Mouse (Mus musculus) left cerebral cortex, postnatal 10 days (tissue): ENCODE data around the gene Cacng2. TPM values are rescaled to one million over a fixed set of nuclear protein-coding genes. Genes with fewer than 3 reads are reported as not detected.

Experiments
- DNase-seq, 2 experiments: peaks; one replicate each; pipeline ENCODE4 v3.0.0; 2021 to 2022; ENCODE audit warnings: low spot score in 2 of 2, mixed read lengths in 1 of 2; ENCODE audit errors: extremely low spot score in 1 of 2
- intact Hi-C: fragments of 180-260 bp; cut with DNase I; formaldehyde crosslinking; loops from one replicate; pipeline ENCODE4 v1.15.1; 2025
- total RNA-seq, 2 experiments: library from RNA; stranded (reverse); gene quantifications; 2 replicates each; pipeline ENCODE4 v1.2.3; 2021

Cacng2 gene
- 10 to 100 TPM; 53.3 to 55.1 TPM for total RNA-seq

DNA sequence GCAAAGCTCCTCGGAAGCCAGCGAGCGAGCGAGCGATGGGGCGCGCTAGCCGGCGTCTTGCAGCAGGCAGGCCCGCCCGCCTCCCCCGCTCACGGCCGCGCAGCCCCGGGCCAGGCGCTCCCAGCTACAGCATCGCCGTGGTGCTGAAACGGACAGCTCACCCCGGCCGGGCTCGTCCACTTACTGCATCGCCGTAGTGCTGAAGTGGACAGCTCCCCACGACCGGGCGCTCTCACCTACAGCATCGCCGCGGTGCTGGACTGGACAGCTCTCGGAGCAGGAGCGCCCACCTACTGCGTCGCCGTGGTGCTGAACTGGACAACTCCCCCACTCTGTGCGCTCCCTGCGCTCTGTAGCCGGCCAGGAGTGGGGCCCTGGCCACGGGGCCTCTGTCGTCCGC is at the start of gene Cacng2:
Cacng2 (minus strand) TSS at position 325 of the 400 bp plus-strand sequence.
- intact Hi-C loops = loop anchor here (5.0 kb wide), 2 partner anchors 53 to 137 kb away; partner anchors contain the start of gene Ift27
- DNase-seq = peak; percentile 86 to 97

DNA sequence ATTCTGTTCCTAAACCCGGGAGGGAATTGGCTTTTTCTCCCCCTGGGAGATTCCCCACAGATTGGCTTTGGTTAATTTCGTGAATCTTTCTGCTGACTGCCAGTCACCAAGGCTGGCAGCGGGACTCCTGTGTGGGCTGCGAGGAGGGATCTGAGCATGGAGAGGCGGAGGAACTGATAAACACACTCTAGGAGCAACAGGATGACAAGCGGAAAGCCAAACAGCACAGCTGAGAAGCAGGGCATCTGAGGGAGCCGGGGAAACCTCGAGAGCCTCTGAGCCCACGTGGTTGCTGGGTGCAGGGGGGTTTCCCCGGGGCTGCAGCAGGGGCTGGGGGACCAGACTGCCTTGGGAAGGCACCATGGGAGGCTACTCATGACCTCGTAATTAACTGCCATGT is 49.7 kb upstream of the Cacng2 start:
- intact Hi-C loops = no loop called here
- DNase-seq = no peak

GRCm38 (mm10) chr15:78165292-78165691 is 45.5 kb upstream of the Cacng2 start:
- intact Hi-C loops = no loop called here
- no peak for DNase-seq

DNA sequence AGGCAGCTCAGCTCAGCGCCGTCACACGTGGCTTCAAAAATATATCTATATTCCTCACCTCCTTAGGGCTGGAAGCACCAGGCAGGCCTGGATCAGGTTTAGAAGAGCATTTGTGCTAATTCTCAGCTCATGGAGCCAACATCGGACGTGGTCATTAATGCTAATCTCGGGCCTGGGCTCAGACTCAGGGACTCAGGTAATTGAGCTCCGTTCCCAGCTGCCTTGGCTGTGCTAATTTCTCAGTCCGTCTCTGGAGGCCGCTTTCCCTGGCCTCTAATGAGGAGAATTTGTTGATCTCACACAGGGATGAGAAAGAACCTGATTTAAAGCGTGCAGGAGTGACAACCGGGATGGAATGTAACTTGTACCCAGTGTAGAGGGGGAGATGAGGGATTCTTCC is 44.6 kb upstream of the Cacng2 start:
- DNase-seq = no peak
- intact Hi-C loops = no loop called here

DNA sequence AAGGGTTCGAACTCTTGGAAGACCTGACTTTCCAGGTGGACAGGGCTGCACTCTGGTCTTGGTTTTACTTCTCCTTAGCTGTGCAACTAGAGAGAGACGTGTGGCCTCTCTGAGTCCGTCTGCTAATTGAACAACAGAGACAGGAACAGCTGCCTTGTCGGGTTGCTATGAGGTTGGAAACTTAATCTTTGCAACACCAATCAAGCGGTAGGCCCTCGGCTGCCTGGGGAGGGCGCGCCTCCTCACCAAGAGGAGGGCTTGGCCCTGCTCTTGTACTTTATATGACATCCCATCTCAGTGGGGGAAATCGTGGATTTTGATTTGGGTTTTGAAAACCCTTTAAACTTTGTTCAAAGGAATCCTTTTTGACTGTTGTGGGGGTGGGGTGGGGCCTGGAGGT is 42.1 kb upstream of the Cacng2 start:
- intact Hi-C loops = no loop called here
- DNase-seq = no peak

- DNase-seq = no peak
- intact Hi-C loops = no loop called here
Observed at GRCm38 (mm10) chr15:78158335-78158734, 38.5 kb upstream of the Cacng2 start.

DNA sequence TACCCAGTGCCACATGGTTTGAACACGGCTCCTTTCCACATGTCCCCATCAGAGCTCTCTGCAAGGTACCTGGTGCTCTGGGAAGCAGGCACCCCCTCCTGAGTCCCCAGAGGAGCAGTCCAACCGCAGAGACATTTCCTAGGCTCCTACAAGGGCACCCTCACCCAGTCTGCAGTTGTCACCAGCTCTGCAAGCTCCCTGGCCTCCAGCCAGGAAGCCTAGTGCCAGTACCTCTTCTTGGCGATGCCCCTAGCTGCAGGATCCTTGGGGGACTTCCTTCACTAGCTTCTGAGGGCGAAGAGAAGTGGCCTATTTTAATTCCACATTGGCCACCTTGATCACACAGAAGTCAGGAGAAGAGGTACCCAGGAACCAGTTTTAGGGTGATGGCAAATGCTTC is 38.0 kb upstream of the Cacng2 start:
- DNase-seq = no peak
- intact Hi-C loops = no loop called here

GRCm38 (mm10) chr15:78157330-78157729 is 37.5 kb upstream of the Cacng2 start:
- DNase-seq = no peak
- intact Hi-C loops = no loop called here

DNA sequence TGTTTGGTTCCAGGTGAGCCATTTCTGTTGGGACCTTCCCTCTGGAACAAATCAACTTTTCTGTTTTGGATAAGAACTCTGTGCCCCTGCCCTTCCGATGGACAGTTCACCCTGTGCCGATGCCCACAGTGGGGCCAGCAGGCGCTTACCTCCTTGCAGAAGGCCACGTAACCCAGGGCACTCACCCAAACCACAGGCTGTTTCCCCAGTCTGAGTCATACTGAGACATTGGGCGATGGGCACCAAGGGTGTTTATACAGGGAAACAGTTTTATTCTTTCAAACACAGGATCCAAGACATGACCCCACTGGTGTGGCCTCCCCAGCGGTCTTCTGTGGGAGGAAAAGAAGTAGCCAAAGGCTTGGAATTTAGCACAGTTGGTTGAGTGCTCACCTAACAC is 35.6 kb upstream of the Cacng2 start:
- intact Hi-C loops = no loop called here
- no peak for DNase-seq

DNA sequence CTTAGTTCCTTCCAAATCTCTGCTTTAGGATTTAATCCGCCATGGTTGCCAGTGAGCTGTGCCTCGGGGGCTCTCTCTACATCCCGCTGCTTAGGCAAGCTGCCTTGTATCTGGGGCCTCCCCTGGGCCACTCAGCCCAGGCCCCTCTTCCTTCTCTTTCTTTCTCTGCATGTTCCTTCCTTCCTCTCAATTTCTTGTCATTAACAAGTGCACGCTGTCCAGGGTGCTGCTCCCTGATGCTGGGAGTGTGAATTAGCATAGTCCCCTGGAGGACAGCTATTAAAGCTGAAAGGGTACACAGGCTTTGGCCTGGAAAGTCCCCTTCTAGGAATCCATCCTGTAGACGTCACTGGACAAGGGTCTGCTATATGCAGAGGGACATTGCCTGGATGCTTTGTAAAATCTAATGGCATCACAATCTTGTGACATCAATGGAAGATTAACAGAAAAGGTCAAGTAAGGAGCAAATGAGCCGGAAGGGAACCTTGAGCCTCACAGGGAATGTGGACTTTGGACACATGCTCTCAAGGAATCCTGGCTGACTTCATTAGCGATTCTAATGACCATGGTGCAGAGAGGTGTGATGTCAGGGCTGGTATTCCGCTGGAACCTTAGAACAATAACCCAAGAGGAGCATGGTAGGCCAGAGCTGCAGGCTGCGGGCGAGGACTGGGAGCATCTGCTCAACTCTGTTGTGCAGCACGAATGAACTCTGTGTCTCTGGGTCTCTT is 33.4 kb upstream of the Cacng2 start:
- intact Hi-C loops = no loop called here
- no peak for DNase-seq

DNA sequence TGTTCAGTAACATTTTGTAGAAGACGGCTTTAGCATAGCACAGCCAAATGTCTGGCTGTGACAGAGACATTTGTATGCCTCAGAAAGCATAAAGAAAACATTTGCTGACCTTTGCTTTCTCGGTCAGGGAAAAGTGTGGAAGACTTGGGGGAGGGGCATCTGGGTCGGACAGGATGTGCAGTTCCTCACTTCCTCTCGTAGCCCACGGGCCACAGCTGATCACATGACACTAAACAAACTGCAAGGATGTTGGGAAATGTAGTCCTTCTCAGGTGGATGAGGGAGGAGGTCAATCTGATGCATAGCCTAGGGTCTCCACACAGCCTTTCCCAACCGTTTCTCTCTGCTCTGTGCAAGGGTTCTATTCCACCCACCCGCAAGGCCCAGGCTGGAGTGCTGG is 28.7 kb upstream of the Cacng2 start:
- intact Hi-C loops = no loop called here
- no peak for DNase-seq

DNA sequence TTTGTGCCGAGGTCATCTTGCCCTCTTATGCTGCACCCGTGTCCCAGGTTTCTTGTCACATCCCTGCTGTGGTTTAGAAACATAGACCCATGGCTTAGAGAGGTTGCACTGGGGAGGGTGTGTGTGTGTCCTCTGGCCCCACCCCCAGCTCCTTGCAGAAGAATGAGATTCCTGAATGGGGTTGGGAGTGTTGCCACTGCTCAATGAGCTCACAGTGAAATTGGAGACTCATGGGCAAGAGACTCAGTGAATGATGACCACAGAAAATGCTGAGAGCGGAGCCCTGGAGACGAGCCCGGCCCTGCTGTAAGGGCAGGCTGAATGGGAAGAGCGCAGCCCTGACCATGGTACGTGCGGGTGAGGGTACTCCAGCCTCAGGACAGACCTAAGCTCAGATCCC is 20.4 kb upstream of the Cacng2 start:
- DNase-seq = no peak
- intact Hi-C loops = no loop called here

DNA sequence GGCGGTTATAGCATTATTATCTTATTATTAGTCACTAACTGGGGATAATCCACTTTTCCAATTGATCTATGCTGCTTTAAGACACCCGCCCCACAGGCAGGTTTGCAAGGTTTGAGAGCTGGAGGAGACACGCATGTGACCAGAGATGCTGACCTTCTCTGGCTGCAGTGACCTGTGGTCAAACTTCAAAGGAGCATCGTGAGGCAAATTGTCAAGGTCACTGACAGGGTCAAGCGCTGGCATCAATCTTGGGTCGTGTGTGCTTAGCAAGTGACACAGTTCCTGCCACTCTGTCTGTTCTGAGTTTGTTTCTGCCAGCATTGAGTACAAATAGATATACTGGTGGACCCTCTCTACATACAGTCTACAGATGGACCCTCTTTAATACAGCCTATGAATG is 14.8 kb upstream of the Cacng2 start:
- intact Hi-C loops = no loop called here
- DNase-seq = no peak

- intact Hi-C loops = no loop called here
- DNase-seq = no peak
Observed at GRCm38 (mm10) chr15:78133389-78133788, 13.6 kb upstream of the Cacng2 start.

- DNase-seq = no peak
- intact Hi-C loops = loop anchor here (5.0 kb wide), 2 partner anchors 53 to 137 kb away; partner anchors contain the start of gene Ift27
Observed at GRCm38 (mm10) chr15:78119248-78119647, 580 bp downstream of the Cacng2 start.

- DNase-seq = no peak
- intact Hi-C loops = loop anchor here (5.0 kb wide), 2 partner anchors 54 to 136 kb away; partner anchors contain the start of gene Ift27
Observed at GRCm38 (mm10) chr15:78118275-78118995, 1.4 kb downstream of the Cacng2 start.

GRCm38 (mm10) chr15:78117731-78118130 is 2.1 kb downstream of the Cacng2 start:
- intact Hi-C loops = loop anchor here (5.0 kb wide), 2 partner anchors 55 to 135 kb away; partner anchors contain the start of gene Ift27
- DNase-seq = no peak

DNA sequence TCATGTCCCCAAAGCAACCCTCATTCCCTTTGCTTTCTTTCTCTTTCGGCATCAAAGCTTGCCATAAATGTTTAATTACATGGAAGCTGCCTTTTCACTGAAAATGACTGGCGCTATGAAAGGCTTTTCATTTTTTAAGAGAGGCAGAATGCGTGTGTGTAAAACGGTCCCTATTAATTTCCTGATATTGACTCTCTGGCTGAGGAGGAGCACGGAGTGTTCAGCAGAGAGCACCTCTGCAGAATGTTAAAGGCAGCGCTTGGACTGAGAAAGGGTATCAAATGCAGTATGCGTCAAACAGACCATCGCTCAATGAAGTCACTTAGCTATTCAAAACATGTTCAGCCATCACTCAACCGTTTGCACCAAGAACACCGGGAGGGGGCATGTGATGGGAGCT is 2.9 kb downstream of the Cacng2 start:
- intact Hi-C loops = loop anchor here (5.0 kb wide), 2 partner anchors 55 to 135 kb away; partner anchors contain the start of gene Ift27
- DNase-seq = no peak

DNA sequence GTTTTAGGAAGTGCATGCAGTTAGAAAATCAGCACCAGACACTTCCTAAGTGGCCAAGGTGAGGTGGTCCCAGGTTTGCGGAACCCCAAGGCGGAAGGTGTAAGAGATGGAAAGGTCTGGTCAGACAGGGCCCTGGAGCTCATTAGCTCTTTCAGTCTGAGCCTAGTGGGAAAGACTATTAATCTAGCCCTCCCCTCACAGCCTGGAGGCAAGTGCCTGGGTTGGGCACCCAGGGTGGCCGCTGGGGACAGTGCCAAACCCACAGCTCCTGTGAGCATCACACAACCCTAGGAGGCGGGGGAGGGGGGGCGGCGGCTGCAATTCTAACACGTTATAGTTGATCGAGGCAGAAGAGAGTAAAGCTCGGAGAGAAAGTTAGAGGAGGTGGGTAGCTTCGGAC is 3.6 kb downstream of the Cacng2 start:
- DNase-seq = no peak
- intact Hi-C loops = loop anchor here (5.0 kb wide), 2 partner anchors 56 to 134 kb away; partner anchors contain the start of gene Ift27

- intact Hi-C loops = no loop called here
- DNase-seq = no peak
Observed at GRCm38 (mm10) chr15:78099516-78099915, 20.3 kb downstream of the Cacng2 start.
